Mouse (Mus musculus) G1E-ER4 (cell line): Measurements from ENCODE around the gene Shank2. TPM values are rescaled to one million over a fixed set of nuclear protein-coding genes. Genes with fewer than 3 reads are reported as not detected.

ENCODE experiments used
- GATA1 ChIP-seq: IDR thresholded peaks from one replicate; pipeline ENCODE4 v1.8.0; 2012; ENCODE audit warnings: low read length, inconsistent platforms
- polyA plus RNA-seq: library from polyadenylated mRNA; stranded (reverse); fragments of >175 nt; gene quantifications from 2 replicates; pipeline ENCODE4 v1.2.3, GENCODE M21; 2012

Gene Shank2
- polyA plus RNA-seq, 1 experiment, result not detected

- TF ChIP-seq GATA1, result no peak
Observed at GRCm38 (mm10) chr7:144449637-144450570, 448.2 kb downstream of the Shank2 start.

- no peak for TF ChIP-seq GATA1
Observed at GRCm38 (mm10) chr7:144450661-144451060, 448.9 kb downstream of the Shank2 start.

GRCm38 (mm10) chr7:144458881-144459280 lies 457.2 kb downstream of the Shank2 start:
- no peak for TF ChIP-seq GATA1

- TF ChIP-seq GATA1, result no peak
Observed at GRCm38 (mm10) chr7:144461246-144461902, 459.6 kb downstream of the Shank2 start.

GRCm38 (mm10) chr7:144462577-144462976 lies 460.8 kb downstream of the Shank2 start:
- no peak for TF ChIP-seq GATA1

GRCm38 (mm10) chr7:144468741-144469140 lies 467.0 kb downstream of the Shank2 start:
- no peak for TF ChIP-seq GATA1

GRCm38 (mm10) chr7:144469181-144469641 lies 467.5 kb downstream of the Shank2 start:
- no peak for TF ChIP-seq GATA1

- TF ChIP-seq GATA1, result no peak
Observed at GRCm38 (mm10) chr7:144469908-144470544, 468.3 kb downstream of the Shank2 start.

GRCm38 (mm10) chr7:144470545-144471059 lies 468.9 kb downstream of the Shank2 start, which contains the start of gene Cttn:
Gene Cttn (minus strand): TSS chr7:144471009.
- TF ChIP-seq GATA1, result no peak

- no peak for TF ChIP-seq GATA1
Observed at GRCm38 (mm10) chr7:144471103-144471502, 469.4 kb downstream of the Shank2 start.

- TF ChIP-seq GATA1, result no peak
Observed at GRCm38 (mm10) chr7:144473486-144473885, 471.8 kb downstream of the Shank2 start.

Other genes with a start within 250 kb of the Shank2 start
- not detected in 2 replicates for gene Osbpl5, start 244.9 kb upstream of the Shank2 start, polyA plus RNA-seq
- gene Mrgprg, start 234.9 kb upstream of the Shank2 start, polyA plus RNA-seq, result not detected in 2 replicates
- not detected in 2 replicates for gene Mrgpre, start 217.4 kb upstream of the Shank2 start, polyA plus RNA-seq
- gene Nadsyn1, start 179.1 kb upstream of the Shank2 start, polyA plus RNA-seq, result 1.8 and 3.3 TPM in 2 replicates
- 19.0 and 29.5 TPM in 2 replicates for gene Dhcr7, start 178.8 kb upstream of the Shank2 start, polyA plus RNA-seq
- gene Gm498, start 135.1 kb upstream of the Shank2 start, polyA plus RNA-seq, result 0.06 TPM in 1 of 2 replicates, not detected in the other